Mouse (Mus musculus): ENCODE results near the gene Rnh1.
A peak's percentile ranks its signal among the peaks of the same experiment; 100 is the strongest.

The Rnh1 gene

GRCm38 (mm10) chr7:141172116-141173006 is at the start of gene Rnh1:
Gene Rnh1, minus strand, starts transcription at chr7:141172857.
- peak; percentile 94 for DNase-seq (ENCODE audit: low read depth, low spot score)

GRCm38 (mm10) chr7:141222126-141222467 is 49.4 kb upstream of the Rnh1 start:
- no peak for DNase-seq (ENCODE audit: low read depth, low spot score)

- peak; percentile 92 for DNase-seq (ENCODE audit: low read depth, low spot score)
Measured at GRCm38 (mm10) chr7:141221249-141222125, 48.8 kb upstream of the Rnh1 start.

GRCm38 (mm10) chr7:141220377-141220776 is 47.7 kb upstream of the Rnh1 start:
- DNase-seq (ENCODE audit: low read depth, low spot score): no peak

GRCm38 (mm10) chr7:141219558-141220099 is 47.0 kb upstream of the Rnh1 start:
- no peak for DNase-seq (ENCODE audit: low read depth, low spot score)

GRCm38 (mm10) chr7:141218557-141219133 is 46.0 kb upstream of the Rnh1 start:
- no peak for DNase-seq (ENCODE audit: low read depth, low spot score)

GRCm38 (mm10) chr7:141218141-141218540 is 45.5 kb upstream of the Rnh1 start:
- no peak for DNase-seq (ENCODE audit: low read depth, low spot score)

- no peak for DNase-seq (ENCODE audit: low read depth, low spot score)
Measured at GRCm38 (mm10) chr7:141217343-141218013, 44.8 kb upstream of the Rnh1 start.

- no peak for DNase-seq (ENCODE audit: low read depth, low spot score)
Measured at GRCm38 (mm10) chr7:141216894-141217293, 44.2 kb upstream of the Rnh1 start.

GRCm38 (mm10) chr7:141215880-141216733 is 43.5 kb upstream of the Rnh1 start:
- DNase-seq (ENCODE audit: low read depth, low spot score): no peak

- peak; percentile 46 for DNase-seq (ENCODE audit: low read depth, low spot score)
Measured at GRCm38 (mm10) chr7:141215101-141215879, 42.6 kb upstream of the Rnh1 start, which contains the start of gene Rassf7. Gene Rassf7, plus strand, starts transcription at chr7:141215860.

GRCm38 (mm10) chr7:141214310-141214709 is 41.7 kb upstream of the Rnh1 start:
- no peak for DNase-seq (ENCODE audit: low read depth, low spot score)

GRCm38 (mm10) chr7:141213605-141214235 is 41.1 kb upstream of the Rnh1 start, which contains the start of gene Lmntd2:
Gene Lmntd2, minus strand, starts transcription at chr7:141214080.
- DNase-seq (ENCODE audit: low read depth, low spot score): no peak

- DNase-seq (ENCODE audit: low read depth, low spot score): no peak
Measured at GRCm38 (mm10) chr7:141213133-141213532, 40.5 kb upstream of the Rnh1 start.

GRCm38 (mm10) chr7:141210606-141211131 is 38.0 kb upstream of the Rnh1 start:
- DNase-seq (ENCODE audit: low read depth, low spot score): no peak

GRCm38 (mm10) chr7:141210137-141210536 is 37.5 kb upstream of the Rnh1 start:
- no peak for DNase-seq (ENCODE audit: low read depth, low spot score)

- DNase-seq (ENCODE audit: low read depth, low spot score): no peak
Measured at GRCm38 (mm10) chr7:141209526-141209925, 36.9 kb upstream of the Rnh1 start.

GRCm38 (mm10) chr7:141206182-141206937 is 33.7 kb upstream of the Rnh1 start:
- no peak for DNase-seq (ENCODE audit: low read depth, low spot score)
